Mouse (Mus musculus) cortical plate, adult 2 months (tissue): ENCODE measurements around the gene Ino80.

Experiments
- CTCF ChIP-seq: fragments of 200-500 bp; IDR thresholded peaks from 2 replicates; pipeline ENCODE4 v1.5.1; 2011; ENCODE audit warnings: mild to moderate bottlenecking, control low read depth, low read length; ENCODE audit not compliant: insufficient read depth; ENCODE audit errors: extremely low read depth
- POLR2A ChIP-seq: fragments of 200-500 bp; IDR thresholded peaks from 2 replicates; pipeline ENCODE4 v1.6.1; 2011; ENCODE audit warnings: mild to moderate bottlenecking, low read length, control low read depth; ENCODE audit not compliant: insufficient read depth; ENCODE audit errors: extremely low read depth

- no peak for TF ChIP-seq CTCF
- TF ChIP-seq POLR2A: no peak
Measured at GRCm38 (mm10) chr2:119520550-119520949, 43.1 kb upstream of the Ino80 start.
